Mouse (Mus musculus) kidney, postnatal 14 days (tissue): Measurements from ENCODE around the gene A630001G21Rik.
A peak's percentile ranks its signal among the peaks of the same experiment; 100 is the strongest.
"Not testable (repeated sequence)": the region's sequence is repeated elsewhere in the genome, so short reads cannot be mapped to it uniquely, and the experiment has no call there.

Experiments
- DNase-seq: peaks from one replicate; pipeline ENCODE4 v3.0.0; 2022; ENCODE audit warnings: mixed read lengths

The A630001G21Rik gene

GRCm38 (mm10) chr1:85778436-85778835 is at the start of gene A630001G21Rik:
Gene A630001G21Rik, minus strand, starts transcription at chr1:85778643.
- no peak for DNase-seq

GRCm38 (mm10) chr1:85827166-85827565 is 48.7 kb upstream of the A630001G21Rik start:
- DNase-seq = no peak

- no peak for DNase-seq
Measured at GRCm38 (mm10) chr1:85824905-85825304, 46.5 kb upstream of the A630001G21Rik start.

DNA sequence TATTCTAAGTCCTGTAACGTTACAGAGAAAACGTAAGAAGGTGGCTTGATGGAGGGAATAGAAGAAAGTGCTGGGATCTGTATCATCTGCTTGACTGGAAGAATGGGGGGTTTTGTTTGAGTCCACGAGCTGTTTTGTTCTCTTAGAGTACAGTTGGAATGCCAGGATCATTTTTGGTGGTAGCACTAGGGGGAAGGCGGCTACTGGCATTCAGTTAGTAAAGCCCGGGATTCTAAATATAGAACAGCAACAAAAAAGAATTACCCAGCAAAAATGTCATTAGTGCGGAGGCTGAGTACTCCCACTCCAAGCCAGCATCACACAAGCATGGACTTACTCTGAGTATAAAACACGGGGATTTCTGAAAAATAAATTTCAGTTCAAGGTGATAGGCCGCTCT is 43.8 kb upstream of the A630001G21Rik start:
- no peak for DNase-seq

GRCm38 (mm10) chr1:85819695-85820094 is 41.3 kb upstream of the A630001G21Rik start:
- no peak for DNase-seq

DNA sequence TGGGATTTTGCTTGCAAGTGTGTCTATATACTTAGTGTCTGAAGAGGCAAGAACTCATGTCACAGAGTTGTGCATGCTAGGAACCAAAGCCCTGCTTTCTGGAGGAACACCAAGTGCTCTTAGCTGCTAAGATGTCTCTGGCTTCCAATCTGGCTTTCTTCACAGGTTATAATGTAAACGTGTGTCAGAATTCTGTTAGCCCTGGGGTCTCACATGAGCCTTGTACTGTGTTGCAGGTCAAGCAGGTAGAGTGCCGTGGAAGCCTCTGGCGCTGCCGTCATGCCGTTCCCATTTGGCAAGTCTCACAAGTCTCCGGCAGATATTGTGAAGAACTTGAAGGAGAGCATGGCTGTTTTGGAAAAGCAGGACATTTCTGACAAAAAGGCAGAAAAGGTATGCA is 39.7 kb upstream of the A630001G21Rik start:
- DNase-seq = no peak

GRCm38 (mm10) chr1:85814213-85814612 is 35.8 kb upstream of the A630001G21Rik start:
- not testable (repeated sequence) for DNase-seq

GRCm38 (mm10) chr1:85810787-85811186 is 32.3 kb upstream of the A630001G21Rik start:
- DNase-seq = no peak

GRCm38 (mm10) chr1:85810343-85810742 is 31.9 kb upstream of the A630001G21Rik start:
- peak; percentile 29 for DNase-seq

- no peak for DNase-seq
Measured at GRCm38 (mm10) chr1:85809256-85809655, 30.8 kb upstream of the A630001G21Rik start.

- DNase-seq = no peak
Measured at GRCm38 (mm10) chr1:85804551-85804950, 26.1 kb upstream of the A630001G21Rik start.

- no peak for DNase-seq
Measured at GRCm38 (mm10) chr1:85802517-85802916, 24.1 kb upstream of the A630001G21Rik start.

- no peak for DNase-seq
Measured at GRCm38 (mm10) chr1:85799776-85800175, 21.3 kb upstream of the A630001G21Rik start.

DNA sequence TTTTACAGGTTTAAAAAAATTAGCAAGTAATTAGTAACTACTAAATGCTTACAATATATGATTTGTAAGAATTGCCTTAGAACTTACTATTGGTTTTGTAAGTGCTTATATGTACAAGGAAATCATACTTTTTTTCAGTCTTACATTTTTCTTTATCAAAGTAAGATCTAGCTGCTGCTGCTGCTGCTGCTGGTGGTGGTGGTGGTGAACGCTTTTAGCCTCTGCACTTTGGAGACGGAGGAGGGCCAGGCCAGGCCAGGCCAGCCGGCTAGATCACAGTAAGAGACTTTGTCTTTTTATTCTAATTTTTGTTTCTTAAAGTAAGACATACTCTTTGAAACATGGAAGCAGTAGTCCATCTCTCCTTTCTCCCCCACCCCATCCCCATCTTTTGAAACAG is 16.8 kb upstream of the A630001G21Rik start:
- no peak for DNase-seq

- DNase-seq = peak; percentile 50
Measured at GRCm38 (mm10) chr1:85794106-85794771, 15.8 kb upstream of the A630001G21Rik start.

DNA sequence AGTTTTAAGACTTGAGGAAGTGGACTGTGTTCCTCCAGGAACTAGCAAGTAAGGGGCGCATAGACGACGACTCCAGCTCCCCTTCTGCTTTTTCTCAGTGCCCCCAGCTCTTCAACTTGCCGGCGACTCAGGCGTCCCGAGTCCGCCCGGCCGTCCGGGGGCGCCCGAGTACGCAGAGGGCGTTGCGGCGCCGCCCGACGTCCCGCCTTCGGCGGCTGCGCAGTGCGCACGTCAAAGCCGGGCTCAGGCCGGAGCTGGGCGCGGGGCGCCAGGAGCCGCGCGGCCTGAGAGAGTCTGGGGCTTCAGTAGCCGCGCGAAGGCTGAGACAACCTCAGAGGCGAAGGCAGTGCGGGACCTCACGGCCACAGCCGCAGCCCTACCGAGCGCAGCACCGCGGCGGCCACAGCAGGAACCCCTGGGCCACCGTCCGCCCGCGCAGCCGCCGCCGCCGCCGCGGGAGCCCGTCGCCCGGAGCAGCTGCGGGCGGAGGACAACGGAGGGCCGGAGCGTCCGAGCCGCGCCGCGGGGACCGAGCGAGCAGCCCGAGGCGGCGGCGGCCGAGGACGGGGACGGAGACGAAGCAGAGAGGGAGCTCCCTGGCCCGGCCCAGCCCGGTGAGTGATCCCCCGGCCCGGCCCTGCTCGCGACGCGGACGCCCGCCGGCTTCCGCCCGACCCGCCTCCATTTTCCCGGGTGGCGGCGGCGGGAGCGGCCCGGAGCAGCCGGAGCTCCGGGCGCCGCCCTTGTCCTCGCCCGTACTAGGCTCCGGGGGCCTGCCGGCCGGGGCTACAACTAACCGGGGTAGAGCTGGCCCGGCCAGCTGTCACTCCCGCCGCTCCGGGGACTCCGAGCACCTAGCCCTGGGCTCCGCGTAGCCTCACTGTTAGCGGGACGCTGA is 15.0 kb upstream of the A630001G21Rik start, which contains the start of gene Cab39:
Gene Cab39 (plus strand): TSS at position 234 of the 898 bp plus-strand sequence.
- peak; percentile 93 for DNase-seq

DNA sequence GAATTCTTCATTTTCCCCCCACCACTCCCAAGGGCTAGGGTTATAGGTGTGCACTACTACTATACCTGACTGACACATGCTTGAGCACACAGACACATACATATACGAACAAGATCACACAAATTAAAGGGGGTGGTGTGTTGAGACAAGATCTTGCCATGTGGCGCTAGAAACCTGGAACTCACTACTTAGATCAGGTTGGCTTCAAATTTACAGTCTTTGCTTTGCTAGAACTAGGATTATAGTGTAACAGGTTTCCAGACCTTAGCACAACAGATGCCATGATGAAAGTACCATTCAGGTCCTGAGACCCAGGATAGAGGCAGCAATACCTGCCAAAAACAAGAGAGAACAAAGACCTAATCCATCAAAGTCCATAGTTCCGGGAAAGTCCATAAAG is 13.0 kb upstream of the A630001G21Rik start:
- DNase-seq = no peak

GRCm38 (mm10) chr1:85790565-85790964 is 12.1 kb upstream of the A630001G21Rik start:
- DNase-seq = no peak

DNA sequence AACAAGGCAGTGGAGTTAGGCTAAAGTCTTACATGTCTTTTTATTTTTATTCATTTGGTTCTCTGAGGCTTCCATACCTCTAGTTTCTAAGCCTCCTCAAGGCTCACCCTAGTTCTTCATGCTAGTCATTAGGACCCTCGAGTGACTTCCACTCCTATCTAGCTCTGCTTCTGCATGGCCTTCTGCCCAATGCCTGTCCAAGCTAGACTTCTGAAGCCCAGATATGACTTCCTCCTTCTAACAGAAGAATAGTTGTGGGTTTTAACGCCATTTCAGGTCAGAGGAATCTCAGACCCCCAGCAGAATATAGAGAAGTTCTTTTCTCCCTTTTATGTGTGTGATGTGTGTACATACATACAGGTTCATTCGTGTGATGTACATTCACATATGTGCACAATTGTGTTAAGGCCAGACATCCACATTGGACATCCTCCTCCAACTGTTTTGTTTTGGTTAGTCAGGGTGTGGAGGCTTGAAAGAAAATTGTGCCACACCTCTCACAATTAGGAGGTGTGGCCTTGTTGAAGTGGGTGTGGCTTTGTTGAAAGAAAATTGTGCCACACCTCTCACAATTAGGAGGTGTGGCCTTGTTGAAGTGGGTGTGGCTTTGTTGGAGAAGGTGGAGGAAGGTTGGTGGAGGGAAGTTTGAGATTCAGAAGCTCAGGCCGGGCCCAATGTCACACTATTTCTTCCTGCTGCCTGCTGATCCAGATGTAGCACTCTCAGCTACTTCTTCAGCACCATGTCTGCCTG is 1.2 kb upstream of the A630001G21Rik start:
- no peak for DNase-seq

DNA sequence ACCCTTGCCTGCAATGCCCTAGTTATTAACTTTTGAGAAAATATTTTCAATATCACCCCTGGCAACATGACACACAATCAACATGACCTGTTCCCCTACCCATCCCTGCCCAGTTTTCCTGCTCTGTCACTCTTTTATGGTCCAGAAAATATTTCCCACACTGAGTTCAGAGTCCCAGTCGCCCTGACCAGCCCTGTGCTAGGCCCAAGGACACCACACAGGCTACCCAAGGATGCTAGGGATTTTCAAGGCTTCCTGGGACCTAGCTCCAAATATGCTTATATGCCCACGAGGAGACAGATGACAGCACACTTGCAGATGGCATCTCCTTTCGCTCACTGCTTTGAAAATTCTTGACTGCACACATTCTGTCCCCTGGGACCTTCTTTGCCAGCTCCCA is 569 bp upstream of the A630001G21Rik start:
- DNase-seq = no peak

DNA sequence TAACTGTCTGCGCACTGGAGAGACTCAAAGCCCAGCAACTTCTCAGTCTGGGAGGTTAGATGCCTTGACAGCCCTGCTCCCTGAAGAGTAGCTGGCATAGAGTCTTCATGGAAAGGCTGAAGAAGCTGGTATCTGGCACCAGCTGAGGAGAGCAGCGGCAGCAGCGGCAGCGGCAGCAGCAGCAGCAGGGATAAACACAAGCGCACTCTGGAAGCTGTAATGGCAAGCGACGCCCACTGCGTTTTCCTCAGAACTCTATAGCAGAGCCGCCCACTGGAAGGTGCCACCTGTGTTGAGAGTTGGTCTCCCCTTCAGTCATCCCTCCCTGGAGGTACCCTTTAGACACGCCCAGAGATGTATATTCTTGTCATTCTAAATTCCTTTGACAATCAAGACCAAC is 2.3 kb downstream of the A630001G21Rik start:
- DNase-seq = no peak

DNA sequence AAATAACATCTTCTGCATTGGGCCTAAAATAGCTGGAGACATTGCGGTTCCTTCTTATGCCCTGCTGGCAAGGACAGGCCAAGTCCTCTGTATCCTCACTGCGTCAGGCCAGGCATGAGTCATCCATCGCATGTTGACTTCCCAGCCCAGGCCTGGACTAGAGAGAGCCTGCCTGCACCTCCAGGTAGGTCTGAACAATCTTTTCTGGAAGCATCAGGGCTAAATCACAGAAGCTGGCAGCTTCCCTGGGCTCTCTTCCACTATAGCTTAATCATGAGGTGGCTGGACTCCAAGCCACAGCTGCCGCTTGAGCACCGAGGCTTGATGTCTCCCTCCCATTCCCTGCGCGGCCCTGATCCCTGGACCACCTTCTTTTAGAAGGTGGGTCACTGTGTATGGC is 3.3 kb downstream of the A630001G21Rik start:
- DNase-seq = no peak

DNA sequence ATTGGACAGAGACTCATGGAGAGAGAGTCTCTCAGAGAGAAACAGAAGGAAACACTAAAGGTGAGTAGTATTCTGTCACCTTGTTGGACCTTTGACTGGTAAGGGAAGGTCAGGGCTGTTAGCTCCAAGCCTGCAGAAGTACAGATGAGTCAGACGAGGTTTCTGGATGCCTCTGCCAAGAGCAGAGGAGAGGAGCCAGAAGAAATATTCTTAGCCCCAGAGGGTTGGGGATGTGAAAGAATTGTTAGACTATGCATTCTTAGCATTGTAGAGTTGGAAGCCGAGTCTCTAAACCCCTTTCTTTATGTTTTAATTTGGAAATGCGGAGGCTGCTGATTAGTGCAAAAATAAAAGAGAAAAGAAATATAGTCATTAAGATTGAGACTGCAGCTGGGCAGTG is 6.5 kb downstream of the A630001G21Rik start:
- DNase-seq = no peak
